Mouse (Mus musculus): Measurements from ENCODE around the gene Kirrel3.

Kirrel3 gene

DNA sequence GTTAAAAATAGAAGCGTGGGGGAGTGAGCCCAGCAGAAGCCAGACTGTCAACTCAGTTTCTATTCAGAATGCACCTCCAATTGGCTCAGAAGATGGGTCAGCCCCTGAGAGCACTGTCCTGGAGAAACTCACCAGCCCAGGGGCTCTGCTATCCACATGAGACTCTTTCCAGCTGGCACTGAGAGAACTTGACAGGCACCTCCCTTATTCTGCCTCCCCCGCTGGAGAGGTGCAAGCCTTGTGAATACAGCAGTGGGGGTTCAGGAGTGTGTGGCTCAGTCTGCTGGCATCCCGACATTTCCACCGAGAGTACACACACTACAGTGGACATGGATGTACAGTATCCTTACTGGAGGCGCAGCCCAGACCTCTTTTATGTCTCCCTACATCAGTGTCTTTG lies 210.0 kb downstream of the Kirrel3 start:
- no peak for DNase-seq (ENCODE audit: low read depth)

- no peak for DNase-seq (ENCODE audit: low read depth)
Measured at GRCm38 (mm10) chr9:34703547-34704300, 218.0 kb downstream of the Kirrel3 start.

DNA sequence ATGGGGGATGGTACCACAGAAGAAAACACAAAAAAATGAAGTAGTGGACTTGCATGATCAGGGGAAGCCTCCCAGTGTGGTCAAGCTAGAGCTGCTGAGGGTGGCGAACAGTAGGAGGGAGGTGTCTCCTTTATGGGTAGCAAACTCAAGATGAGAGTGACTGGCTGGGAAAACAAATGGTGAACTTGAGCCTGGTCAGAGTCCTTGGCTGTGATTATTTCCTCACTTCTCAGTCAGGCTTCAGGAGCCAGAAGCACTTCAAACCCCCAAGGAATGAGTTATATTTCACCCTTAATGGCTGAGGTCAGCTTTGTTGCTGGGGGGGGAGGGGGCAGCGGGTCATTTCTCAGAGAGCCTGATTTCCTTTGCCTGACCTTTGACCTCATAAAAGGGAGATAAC lies 218.7 kb downstream of the Kirrel3 start:
- no peak for DNase-seq (ENCODE audit: low read depth)

DNA sequence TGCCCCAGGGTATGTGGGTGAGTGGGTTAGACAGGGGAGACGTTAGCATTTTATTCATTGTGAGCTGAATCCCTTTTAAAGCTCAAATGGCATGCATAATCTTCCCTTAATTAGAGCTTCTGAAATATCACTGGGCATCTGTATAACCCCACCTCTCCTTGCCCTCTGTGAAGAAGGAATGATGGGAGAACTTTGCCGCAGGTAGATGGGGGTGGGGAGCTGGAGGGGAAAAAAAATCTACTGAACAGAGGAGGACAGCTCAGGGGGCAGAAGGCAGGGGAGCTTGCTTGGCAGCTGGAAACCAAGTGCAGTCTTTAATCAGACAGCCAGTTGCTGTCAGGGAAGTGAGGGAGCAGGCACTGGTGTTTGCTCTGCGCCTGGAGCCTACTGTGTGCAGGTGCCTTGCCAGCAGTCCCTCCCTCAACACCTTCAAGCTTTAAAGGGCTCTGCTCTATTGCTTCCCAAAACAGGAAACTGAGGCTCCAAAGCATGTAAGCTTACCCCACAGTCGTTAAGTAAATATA lies 220.7 kb downstream of the Kirrel3 start:
- DNase-seq (ENCODE audit: low read depth) = no peak

- DNase-seq (ENCODE audit: low read depth) = no peak
Measured at GRCm38 (mm10) chr9:34708691-34709090, 223.0 kb downstream of the Kirrel3 start.

GRCm38 (mm10) chr9:34711996-34712395 lies 226.3 kb downstream of the Kirrel3 start:
- no peak for DNase-seq (ENCODE audit: low read depth)

GRCm38 (mm10) chr9:34712996-34713395 lies 227.3 kb downstream of the Kirrel3 start:
- no peak for DNase-seq (ENCODE audit: low read depth)

DNA sequence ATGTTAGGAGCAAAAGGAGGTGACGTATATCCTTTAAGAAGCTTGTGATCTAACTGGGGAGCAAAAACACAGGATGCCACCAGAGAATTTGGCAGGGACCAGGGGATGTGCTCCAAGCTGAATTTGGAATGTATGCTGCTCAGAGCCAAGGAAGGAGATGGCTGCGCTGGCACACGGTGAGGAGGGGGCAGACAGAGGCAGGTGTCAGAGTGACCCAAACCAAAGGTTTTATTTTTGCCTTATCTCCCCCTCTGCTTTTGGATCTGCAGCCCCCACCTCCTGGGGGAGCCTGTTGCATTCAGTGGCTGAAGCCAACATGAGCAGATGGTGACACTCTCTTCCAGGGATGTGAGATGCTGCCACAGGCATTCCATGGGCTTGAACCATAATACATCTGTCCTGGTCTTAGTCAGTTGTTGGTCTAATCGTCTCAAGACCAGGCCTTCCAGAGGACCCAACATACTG lies 227.8 kb downstream of the Kirrel3 start:
- no peak for DNase-seq (ENCODE audit: low read depth)

- DNase-seq (ENCODE audit: low read depth) = no peak
Measured at GRCm38 (mm10) chr9:34714996-34715619, 229.4 kb downstream of the Kirrel3 start.

DNA sequence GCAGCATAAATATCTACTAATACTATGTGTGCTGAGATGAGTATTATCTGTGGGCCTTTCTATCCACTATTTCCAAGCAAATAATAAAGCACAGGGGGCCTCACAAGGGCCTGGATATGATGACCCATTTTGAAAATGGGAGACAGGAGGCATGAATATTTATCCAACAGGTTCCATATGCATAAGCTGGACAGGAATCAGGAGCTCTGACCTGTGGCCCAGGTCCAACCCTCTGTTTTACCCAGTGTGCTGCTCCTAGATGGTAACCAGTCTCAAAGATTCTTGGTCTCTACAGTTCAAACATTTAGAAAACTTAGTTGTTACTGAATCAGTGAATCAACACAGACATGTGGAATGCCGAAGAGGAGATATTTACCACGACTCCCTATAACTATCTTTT lies 230.8 kb downstream of the Kirrel3 start:
- DNase-seq (ENCODE audit: low read depth) = no peak

- DNase-seq (ENCODE audit: low read depth) = no peak
Measured at GRCm38 (mm10) chr9:34721478-34722197, 235.9 kb downstream of the Kirrel3 start.

DNA sequence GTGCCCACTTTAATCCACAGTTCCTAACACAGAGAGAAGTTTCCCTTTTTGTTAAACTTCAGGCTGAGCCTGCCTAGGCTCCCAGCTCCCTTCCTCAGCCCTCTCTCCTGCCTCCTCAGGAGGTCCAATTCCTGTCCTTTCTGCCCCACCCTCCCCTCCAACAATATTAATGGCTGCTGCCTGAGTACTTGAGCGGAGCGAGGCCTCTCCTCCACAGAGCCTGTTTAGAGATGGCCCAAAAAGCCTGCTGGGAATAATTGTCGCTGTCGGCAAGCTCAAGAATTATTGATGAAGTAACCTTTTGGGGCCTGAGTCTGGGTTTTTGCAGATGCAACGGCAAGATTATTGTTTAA lies 236.5 kb downstream of the Kirrel3 start:
- no peak for DNase-seq (ENCODE audit: low read depth)

- DNase-seq (ENCODE audit: low read depth) = no peak
Measured at GRCm38 (mm10) chr9:34732507-34732906, 246.8 kb downstream of the Kirrel3 start.

DNA sequence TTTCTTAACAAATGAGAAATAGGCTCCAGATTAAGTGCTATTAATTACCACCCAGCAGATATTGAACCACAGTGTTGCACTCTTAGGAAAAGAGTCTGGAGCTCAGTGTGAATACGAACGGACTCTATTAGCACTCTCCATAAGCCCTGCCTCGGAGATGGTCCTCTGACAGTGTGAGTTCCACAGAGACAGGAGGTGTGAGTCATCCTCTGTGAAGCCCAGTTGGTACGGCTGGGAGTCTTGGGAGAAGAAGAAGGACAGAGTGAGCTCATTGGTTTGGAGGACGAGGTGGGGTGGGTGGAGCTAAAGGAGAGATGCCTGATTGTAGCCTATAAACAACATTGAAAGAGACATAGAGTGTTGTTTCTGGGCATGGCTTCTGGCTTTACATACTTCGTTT lies 247.9 kb downstream of the Kirrel3 start:
- no peak for DNase-seq (ENCODE audit: low read depth)

DNA sequence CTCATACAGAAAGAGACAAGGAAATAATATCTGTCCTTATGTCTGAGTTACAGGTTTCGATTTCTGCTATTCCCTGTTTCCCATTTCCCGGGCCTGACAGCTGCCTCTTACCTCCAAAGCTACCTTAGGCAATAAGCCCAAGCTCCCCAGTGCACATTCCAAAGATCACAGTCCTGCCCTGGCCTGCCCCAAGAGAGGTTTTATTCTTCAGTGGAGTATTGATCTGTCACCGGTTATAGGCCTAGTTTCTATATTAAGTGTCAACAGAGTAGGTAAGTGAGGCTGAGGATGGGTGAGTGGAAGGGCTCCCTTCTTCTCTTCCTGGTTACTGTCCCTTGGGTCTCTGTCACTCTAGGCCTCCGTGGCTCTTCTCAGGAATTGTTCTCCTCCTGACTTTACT lies 249.3 kb downstream of the Kirrel3 start:
- DNase-seq (ENCODE audit: low read depth) = no peak

DNA sequence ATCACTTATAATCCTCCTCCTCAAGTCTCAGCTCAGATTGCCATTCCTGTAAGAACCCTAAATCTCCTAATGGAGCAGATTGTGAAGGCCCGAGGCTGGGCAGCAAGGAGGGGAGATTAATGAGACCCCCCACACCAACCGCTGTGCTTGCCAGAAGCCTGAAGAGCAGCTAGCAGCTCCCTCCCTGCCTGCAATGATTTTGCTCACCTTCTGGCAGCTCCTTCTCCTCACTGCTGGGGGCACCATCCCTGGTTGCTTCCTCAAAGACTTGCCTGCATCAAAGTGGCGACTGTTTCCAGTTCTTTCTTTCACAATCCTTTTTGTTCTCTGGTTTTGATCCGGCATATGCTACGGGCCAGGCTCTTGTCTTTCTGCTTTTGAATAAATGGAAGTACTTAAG lies 253.7 kb downstream of the Kirrel3 start:
- no peak for DNase-seq (ENCODE audit: low read depth)

- DNase-seq (ENCODE audit: low read depth) = no peak
Measured at GRCm38 (mm10) chr9:34740814-34741213, 255.1 kb downstream of the Kirrel3 start.

DNA sequence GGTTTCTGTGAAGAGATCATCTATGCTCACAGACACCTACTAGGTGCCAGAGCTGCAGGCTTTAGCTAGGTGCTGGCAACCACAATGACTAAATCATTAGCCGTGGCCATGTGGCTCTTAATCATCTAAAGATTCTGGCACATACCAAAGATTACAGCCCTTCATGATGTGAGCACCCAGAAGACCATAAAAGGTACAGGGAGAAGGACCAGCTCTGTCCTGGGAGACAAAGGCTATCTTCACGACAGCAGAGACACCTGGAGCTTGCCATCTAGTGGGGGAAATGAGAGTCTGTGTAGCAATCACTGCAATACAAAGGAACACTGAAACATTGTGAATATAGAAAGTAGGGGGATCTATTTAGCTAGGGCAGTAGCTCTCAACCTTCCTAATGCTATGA lies 262.3 kb downstream of the Kirrel3 start:
- no peak for DNase-seq (ENCODE audit: low read depth)

GRCm38 (mm10) chr9:34749161-34749560 lies 263.5 kb downstream of the Kirrel3 start:
- DNase-seq (ENCODE audit: low read depth) = no peak

GRCm38 (mm10) chr9:34749877-34750276 lies 264.2 kb downstream of the Kirrel3 start:
- no peak for DNase-seq (ENCODE audit: low read depth)

GRCm38 (mm10) chr9:34750887-34751286 lies 265.2 kb downstream of the Kirrel3 start:
- no peak for DNase-seq (ENCODE audit: low read depth)

DNA sequence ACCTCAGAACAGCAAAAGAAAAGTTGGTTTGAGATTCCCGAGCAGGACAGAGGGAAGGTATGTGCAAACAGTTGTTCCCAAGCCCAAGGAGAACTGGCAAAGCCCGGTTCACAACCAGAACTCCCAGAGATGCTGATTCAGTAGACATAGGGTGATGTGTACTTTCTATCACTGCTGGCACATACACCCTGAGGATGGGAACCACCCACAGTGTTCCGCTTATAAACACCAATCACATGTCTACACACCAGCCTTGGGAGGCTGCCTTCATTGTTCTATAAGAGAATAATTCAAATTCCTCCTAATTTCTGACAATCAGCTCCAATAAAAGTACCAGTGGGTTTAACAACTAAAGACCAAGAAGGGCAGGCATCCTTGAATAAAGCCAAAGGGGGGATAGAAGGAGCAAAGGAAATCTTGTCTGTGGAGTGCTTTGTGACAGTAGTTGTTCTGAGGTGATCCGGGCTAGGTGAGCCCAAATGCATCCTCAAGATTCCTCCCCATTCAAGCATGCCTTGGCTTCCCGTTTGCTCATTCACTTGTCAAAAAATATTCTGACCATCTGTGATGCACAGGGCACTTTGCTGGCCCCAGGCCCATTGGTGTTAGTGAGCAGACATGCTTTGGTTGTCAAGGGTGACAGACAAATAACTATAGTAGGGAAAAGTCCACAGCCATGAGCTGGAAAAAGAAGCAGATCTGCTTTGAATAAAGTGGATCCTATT lies 266.5 kb downstream of the Kirrel3 start:
- DNase-seq (ENCODE audit: low read depth) = no peak
